Mouse (Mus musculus) WW6 (cell line): ENCODE results near the gene Gm28305.

ENCODE experiments used
- DNase-seq: peaks from one replicate; pipeline ENCODE4 v3.0.0-alpha.2; 2013; ENCODE audit warnings: low read depth, low spot score

The Gm28305 gene

DNA sequence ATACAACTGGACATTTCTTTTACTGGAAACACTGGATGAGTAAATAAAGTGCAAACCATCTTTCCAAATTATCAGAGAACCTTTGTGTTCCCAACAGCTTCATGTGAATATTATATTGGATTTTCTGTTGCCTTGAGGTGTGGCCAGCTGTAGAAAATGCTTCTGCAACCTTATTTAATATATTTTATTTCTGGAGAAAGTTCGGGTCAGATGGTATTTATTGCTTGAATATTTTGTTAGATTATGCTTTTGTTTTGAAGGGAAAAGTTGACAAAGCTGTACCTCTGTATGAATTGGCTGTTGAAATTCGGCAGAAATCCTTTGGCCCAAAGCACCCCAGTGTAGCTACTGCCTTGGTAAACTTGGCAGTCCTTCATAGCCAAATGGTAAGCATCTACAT lies at the start of gene Gm28305:
Gene Gm28305, plus strand, starts transcription at position 301 of the 400 bp plus-strand sequence.
- DNase-seq = no peak

DNA sequence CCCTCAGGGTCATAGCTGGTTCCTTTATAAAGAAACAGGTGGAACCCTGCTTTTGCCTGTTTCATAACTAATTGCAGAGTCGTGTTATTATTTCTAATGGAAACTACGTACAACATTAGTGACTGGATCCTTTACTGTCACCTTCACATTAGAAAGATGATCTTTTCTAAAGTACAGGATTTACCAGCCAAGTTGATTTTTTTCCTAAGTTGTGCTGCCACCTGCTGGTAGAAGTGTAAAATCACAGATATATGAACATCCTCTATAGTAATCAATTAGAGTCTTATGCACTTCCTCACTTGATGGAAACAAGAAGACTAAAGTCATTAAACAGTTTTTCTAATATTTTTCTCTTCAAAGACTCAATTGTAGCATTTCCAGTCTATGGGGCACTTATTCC lies 44.0 kb upstream of the Gm28305 start:
- DNase-seq = no peak

DNA sequence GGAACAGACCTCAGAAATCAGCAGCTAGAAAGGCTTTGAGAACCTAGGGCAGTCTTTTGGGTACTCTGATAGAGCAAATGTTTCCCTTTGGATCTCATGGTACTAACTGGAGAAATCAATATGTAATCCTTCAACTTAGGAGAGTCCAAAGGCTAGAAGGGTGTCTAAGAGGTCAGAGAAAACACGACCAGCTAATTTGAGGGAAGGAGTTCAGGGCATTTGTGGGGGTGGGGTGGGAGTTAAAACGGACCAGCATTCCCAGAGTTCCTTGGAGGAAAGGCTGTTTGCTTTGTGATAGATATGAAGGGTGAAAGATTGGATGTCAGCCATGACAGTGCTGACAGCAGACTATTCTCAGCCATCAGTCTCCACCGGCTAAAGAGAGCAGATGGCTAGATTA lies 39.9 kb upstream of the Gm28305 start:
- no peak for DNase-seq

DNA sequence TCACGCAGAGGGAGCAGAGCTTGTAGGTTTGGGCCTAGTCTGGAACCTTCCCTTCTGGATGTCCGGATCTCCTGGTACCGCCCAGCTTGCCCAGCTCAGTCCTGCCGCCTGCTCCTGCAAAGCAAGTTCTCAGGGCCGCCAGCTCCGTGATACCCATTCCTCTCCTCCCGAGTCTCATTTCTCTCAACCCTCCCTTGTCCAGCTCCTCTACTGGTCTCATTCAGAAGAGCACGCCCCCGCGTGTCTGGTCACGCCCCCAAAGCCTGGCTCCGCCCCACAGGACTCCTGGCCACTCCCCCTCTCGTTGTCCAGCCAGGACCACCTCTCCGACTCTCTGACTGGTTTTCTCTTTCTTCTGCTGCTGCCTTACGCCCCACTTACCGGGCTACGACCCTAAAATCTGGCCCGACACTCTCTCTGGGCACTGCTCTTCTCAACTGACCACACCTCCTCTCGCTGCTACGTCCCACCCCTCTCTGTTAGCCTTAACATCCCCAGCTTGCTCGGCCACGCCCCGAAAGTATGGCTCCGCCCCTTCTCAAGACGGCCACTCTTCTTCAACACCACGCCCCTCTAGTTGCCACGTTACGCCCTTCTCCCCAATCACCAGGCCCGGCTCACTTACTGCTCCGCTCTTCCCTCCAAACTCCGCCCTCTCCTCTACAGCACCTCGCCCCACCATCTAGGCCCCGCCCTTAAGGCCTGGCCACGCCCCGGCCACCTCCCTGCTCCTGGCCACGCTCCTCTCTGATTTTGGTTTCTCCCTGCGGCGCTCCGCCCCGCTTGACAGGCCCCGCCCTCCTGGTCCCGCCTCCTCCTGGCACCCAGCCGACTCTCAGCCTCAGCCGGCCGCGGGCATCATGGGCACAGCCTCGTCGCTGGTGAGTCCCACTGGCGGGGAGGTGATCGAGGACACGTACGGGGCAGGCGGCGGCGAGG lies 38.3 kb upstream of the Gm28305 start, which contains the start of gene Nphp3:
Gene Nphp3, plus strand, starts transcription at position 624 of the 939 bp plus-strand sequence.
- DNase-seq = peak; percentile 99

DNA sequence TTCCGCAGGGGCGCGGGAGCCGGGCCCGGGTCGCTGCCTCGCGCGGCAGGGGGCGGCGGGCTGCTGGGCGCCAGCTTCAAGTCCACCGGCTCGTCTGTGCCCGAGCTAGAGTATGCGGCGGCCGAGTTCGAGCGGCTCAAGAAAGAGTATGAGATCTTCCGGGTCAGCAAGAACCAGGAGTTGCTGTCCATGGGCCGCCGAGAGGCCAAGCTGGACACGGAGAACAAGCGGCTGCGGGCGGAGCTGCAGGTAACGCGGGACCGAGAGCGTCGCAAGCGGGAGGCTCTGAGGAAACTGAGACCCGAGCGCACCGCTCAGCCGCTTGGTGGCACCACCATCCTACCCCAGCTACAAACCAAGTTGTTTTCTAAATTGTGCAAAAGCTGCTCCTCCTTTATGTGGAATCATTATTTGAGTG lies 37.5 kb upstream of the Gm28305 start:
- peak; percentile 55 for DNase-seq

DNA sequence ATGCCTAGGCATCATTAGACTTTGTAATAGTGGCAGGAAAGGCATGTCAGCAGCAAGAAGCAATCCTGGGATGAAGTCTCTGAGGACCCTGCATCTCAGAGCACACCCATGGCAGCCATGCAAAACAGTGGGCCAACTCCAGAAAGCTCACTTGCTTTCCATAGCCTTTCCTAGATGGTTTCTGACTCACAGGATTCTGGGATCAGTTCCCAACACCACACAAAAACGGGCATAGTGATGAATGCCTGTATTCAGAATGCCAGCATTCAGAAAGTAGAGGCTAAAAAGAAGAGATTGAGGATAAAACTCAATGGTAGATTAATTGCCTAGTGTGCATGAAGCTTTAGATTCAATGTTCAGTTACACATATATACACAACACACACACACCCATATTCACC lies 25.9 kb upstream of the Gm28305 start:
- no peak for DNase-seq

DNA sequence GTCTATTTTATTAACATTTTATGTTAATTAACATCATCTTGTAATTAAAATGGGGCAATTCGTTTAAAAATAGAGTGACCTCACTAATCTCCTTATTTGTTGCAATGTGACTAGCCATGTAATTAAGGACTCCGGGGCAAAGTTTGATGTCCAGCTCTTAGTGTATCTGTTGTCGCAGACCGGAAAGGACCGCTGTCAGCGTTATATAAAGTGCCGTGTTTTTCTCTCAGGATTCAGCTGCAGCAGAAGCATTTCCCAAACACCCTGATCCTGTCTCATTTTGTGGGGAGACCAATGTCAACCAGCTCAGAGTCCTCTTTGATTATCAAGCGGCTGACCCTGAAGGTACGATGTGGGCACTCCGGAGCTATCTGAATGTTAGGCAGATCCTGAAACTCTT lies 19.4 kb upstream of the Gm28305 start:
- no peak for DNase-seq

DNA sequence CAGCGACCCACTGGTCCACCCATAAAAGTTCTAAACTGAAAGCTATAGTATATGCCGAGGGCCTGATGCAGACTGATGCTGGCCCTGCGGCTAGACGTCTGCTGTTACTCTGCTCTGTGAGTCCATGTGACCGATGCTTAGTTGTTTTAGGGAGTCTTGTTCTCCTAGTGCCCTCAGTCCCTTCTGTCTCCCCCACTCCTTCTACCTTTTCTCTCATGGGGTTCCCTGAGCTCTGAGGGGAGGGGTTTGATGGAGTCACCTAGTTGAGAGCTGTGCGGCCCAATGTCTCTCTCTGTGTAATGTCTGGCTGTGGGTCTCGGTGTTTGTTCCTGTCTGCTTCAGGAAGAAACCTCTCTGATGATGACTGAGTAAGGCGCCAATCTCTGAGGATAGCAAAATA lies 13.3 kb upstream of the Gm28305 start:
- DNase-seq = no peak

DNA sequence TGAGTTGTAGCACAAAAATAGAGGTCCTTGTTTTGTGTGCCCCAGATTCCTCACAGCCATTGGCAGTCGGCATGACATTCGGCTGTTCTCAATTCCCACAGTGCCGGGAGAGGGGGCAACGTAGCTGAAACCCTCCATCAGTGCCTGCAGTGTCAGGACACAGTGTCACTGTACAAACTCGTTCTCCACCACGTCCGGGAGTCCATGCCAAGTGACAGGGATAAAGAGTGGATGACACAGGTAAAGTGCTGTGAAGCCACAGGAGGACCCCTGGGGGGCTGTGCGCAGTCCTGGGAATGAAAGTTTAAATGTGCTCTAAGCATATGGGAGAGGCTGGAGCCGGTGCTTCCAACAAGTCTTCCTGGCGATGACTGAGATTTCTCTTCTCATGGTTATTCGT lies 10.6 kb upstream of the Gm28305 start:
- DNase-seq = no peak

DNA sequence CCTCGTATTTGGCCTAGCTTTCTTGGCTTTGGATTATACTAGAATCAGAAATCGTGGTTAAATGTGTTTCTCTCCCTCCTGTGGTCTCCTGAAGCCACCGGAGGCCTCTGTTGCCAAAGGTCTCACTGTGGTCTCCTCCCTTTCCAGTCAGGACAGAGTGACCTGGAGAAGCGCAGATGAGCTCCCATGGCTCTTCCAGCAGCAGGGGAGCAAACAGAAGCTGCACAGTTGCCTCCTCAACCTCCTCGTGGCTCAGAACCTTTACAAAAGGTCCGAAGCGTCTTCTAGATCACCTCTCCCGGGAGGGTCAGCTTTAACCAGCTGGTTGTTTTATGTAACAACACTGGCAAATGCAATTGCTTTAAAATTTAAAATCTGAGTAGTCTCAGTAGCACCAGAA lies 6.2 kb upstream of the Gm28305 start:
- DNase-seq = no peak

DNA sequence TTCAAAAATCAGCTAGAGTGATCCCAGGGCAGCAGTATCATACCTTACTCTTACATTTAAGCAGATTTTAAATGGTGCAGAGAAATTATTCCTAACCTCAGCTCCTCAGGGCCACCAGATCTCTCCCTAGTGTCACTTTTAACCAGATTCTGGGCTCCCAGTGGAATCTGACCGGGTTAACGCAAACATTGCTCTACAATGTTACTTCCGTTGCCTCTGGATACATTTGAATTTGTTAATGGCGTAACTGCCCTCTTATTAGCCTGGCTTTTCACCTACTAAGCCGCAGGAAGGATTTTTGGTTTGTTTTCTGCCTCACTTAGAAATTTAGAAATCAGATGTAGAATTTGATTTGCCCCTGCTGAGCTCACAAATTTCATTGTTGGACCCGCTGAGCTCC lies 5.7 kb upstream of the Gm28305 start:
- DNase-seq = no peak

DNA sequence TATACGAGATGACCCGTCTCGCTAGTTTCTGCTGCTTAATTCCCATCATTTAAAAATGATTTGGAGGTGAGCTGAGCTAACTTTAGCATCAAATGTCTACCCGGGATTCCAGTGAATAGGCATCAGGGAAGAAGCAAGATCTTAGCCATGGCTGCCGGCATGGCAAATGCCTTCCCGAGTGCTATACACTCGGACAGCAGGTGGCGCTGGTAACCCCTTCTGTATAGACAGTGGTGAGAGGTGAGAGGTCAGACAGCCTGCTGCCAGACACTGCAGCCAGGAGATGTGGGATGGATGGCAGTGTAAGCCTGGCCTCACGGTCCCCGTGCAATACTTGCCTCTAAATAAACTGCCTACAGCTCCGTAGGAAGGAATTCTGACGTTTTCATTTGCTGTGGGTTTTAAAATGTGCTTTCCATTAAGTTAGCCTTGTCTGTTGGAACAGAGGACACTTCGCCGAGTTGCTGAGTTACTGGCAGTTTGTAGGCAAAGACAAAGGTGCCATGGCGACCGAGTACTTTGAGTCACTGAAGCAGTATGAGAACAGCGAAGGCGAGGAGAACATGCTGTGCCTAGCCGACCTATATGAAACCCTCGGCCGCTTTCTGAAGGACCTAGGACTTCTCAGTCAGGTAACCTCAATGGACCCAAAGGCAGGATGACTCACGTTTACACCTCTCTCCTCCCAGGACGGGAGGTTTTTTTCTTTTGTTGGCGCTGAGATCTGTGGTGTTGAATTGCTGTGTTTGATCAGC lies 5.0 kb upstream of the Gm28305 start:
- DNase-seq = peak; percentile 83

DNA sequence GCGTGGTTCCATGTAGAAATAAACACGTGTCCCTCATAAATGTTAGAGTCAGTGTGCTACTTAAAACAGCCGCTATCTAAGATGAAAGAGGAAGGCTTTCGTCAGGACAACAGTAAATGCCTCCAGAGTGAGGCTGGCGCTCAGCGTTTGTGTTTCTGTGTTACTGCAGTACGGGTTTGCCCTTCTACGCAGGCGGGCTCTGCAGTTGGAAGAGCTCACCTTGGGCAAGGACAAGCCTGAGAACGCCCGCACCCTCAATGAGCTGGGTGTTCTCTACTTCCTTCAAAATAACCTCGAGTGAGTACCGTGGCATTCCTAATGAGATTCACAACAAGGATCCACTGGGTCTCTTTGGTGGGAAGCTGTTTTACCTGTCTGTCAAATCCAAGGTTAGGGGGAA lies 2.2 kb upstream of the Gm28305 start:
- DNase-seq = no peak

DNA sequence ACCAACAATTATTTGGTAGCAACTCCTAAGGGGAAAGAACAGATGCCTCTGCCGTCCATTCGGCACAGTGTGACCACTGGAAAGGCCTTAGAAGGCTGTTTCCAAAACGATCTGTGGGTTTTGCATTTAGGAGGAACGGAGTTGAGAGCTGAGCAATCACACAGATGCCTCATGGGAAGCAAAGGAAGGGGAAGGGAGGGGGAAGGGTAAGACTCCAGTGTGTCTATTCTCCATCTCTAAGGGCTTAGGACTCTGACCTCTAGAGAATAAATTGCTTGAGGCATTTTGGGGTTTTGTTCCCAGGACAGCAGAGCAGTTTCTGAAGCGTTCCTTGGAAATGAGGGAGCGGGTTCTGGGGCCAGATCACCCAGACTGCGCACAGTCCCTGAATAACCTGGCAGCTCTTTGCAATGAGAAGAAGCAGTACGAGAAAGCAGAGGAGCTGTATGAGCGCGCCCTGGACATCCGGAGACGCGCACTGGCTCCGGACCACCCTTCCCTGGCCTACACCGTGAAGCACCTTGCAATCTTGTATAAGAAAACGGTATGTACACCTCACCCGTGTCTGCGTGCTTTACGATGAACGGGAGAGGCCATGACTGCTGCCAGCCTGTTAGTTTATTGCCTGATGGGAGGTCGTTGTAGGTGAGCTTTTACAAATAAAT lies 1.3 kb upstream of the Gm28305 start:
- no peak for DNase-seq

DNA sequence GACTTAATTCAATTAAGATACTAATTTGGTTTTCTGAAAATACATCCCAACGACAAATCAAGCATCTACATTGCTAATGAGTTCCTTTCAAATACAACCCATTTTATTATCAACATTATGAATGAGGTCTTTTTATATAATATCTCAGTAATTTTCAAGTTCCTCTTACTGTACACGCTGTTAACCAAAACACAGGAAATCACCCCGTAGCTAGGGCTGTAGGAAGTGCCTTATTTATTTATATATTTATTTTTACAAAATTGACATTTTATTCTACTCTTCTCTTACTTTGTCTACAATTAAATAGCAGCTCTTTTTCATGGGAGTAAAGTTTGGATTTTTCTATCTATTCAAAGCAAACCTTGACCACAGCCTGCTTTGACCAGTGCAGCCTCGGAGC lies 720 bp upstream of the Gm28305 start:
- DNase-seq = no peak

DNA sequence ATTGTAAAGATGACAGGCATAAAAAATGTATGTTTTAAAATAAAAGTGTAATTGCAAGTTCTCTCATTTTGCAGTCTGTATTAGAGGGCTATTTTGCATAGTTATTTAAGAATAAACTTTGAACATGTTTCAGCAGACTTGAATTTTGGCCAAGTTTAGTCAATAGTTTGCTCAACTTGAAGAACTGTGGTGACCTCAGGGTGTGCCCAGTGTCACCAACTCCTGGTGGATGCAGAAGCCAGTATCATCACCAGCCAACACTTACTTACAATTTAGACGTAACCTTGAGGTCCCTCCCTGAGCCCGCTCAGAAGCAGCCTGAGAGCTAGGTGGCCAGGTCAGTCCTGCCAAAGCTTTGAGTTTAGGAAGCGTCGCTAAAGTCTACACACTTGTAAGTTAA lies 3.2 kb downstream of the Gm28305 start:
- no peak for DNase-seq

DNA sequence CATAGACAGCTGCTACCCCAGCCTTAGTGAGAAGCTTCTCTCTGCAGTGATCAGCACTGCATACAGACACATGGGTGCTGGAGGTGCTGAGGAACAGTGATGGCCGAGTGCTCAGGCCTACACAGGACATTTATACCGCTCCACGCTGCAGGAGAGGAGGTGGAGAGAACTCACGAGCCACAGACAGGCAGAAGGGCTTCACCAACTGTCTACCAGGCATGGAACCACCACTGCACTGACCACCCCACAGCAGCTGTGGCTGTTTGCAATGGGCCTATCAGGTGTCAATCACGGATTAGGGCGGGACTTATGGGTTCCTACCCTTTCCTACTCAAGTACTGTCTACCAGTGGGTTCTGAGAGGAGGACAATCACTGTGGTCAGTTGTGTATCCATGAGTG lies 10.6 kb downstream of the Gm28305 start:
- no peak for DNase-seq

DNA sequence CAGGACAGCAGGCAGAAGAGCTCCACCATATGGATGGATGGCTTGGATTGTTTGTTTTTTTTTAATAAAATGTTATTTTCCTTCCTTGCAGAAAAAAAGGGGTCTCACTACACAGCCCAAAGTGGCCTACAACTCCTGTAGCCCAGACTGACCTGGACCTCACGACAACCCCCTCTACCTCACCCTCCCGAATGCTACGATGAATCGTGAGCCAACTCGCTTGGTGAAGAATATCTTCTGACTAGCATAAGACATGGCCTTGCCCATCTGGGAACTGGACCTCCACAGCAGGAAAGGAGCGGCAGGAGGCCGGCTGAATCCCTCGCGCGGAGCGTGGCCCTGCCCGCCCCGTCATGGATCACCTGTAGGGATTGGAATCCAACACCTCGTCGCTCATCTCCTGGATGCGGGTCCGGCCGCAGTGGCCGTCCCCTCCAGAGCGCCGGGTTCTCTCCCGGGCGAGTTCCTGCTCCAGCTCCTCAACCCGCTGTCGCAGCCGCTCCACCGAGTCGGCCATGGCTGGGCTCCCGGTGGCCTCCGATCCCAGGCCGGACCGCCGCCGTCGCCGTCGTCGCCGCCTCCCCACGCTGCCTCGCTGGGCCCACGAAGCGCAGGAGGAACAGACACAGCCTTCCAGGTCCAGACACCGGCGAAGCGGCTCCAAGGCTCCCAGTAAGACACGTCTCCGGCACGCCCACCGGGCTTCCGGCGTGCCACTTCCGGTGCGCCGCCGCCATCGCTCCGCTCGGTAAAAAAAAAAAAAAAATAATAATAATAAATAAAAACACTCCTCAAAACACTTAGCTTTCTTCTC lies 22.2 kb downstream of the Gm28305 start, which contains the start of gene Uba5:
Gene Uba5, minus strand, starts transcription at position 705 of the 814 bp plus-strand sequence.
- DNase-seq = peak; percentile 42

DNA sequence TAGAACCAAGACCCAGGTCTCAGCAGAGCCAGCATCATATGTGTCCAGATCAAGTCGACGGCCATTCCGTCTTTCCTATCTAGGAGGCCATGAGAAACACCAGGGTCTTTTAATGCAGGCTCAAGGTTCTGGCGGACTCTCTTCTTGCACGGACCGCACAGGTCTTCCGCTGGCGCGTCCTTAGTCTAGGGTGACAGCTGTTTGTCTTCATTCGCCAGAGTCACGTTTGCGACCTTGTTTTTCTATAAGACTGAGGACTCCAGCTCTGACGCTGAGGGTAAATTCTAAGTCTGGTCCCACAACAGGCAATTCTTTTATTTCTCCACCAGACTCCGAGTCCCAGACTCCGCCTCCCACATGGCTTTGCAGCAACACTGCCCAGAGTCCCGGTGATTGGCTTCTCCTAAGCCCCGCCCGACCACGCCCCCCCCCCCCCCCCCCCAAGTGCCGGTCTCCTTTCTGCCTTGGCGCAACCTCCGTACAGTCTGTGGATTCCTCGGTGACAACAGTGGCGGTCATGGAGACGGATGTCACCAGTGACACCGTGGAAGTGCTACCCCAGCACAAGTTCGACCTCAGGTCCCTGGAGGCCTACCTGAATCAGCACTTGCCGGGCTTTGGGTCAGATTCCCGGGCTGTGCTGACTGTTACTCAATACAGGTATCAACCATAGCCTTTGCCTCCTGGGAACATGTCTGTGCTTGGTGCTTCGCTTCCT lies 22.9 kb downstream of the Gm28305 start, which contains the start of gene Acad11:
Gene Acad11, plus strand, starts transcription at position 134 of the 718 bp plus-strand sequence.
- peak; percentile 78 for DNase-seq

DNA sequence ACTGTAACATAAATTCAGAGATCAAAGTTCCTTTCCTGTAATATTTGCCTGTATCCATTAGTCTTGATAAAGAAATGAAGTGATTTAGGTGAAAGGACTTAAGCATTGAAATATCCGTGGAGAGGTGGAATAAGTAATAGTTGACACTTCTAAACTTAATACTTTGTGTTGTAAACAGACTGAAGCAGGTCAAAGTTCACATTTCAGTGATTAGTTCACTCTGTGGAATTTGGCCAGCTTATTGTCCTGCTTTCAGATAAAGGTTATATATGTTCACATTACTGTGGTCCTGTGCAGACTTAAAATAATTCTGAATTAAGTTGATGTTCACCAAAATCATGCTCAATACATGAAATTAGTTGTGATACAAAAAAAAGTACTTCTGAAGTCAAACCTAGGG lies 24.1 kb downstream of the Gm28305 start:
- DNase-seq = no peak
